8 mouse cellular contexts compared by ENCODE assay signal in genomic region chr9:70543048-70543880, GRCm38 (mm10). TPM values are rescaled to one million over a fixed set of nuclear protein-coding genes. Genes with fewer than 3 reads are reported as not detected.
DNase-seq lines count a peak whose midpoint lies in the region; ATAC-seq and TF ChIP-seq lines count a peak whose summit lies in the region.

No protein-coding gene starts in this region.

- TF ChIP-seq POLR2A in thymus, adult 2 months (IDR thresholded peaks at IDR 0.05; ENCODE audit: control insufficient read depth, extremely low read depth, insufficient read depth, low read length, poor library complexity): no peak

- H3K4me1 ChIP-seq in thymus, adult 2 months (replicated peaks; ENCODE audit: control insufficient read depth, insufficient read depth, low read length): no peaks in the 10 kb centered on the region
- peaks cover 21% of the 10 kb centered on the region for H3K4me1 ChIP-seq in forebrain, embryonic 10.5 days
- H3K4me1 ChIP-seq in intestine, embryonic 16.5 days (ENCODE audit: control insufficient read depth, insufficient read depth, low read length): no peaks in the 10 kb centered on the region
- H3K4me1 ChIP-seq in stomach, embryonic 15.5 days: no peaks in the 10 kb centered on the region

- 1% methylated on average over 58 of the region's 64 CpGs for WGBS in thymus, adult 2 months
- 2% methylated on average over 64 of the region's 64 CpGs for WGBS in forebrain, embryonic 10.5 days
- WGBS in intestine, embryonic 16.5 days: under 1% methylated on average over 64 of the region's 64 CpGs
- WGBS in stomach, embryonic 15.5 days: under 1% methylated on average over 61 of the region's 64 CpGs

- peak overlapping the region; percentile 97 for H3K9ac ChIP-seq in intestine, embryonic 16.5 days (ENCODE audit: low read depth, low read length)
- peak overlapping the region; percentile 96 for H3K9ac ChIP-seq in stomach, embryonic 15.5 days

- peak overlapping the region; percentile 82 for H3K4me3 ChIP-seq in thymus, adult 2 months (ENCODE audit: control insufficient read depth, insufficient read depth, low read length)
- peak overlapping the region; percentile 89 for H3K4me3 ChIP-seq in forebrain, embryonic 10.5 days
- peak overlapping the region; percentile 86 for H3K4me3 ChIP-seq in intestine, embryonic 16.5 days (ENCODE audit: low read length)
- peak overlapping the region; percentile 93 for H3K4me3 ChIP-seq in stomach, embryonic 15.5 days (replicated peaks)

- peak overlapping the region; percentile 67 for H3K4me2 ChIP-seq in intestine, embryonic 16.5 days (ENCODE audit: low read depth, low read length)
- H3K4me2 ChIP-seq in stomach, embryonic 15.5 days: peak overlapping the region; percentile 57

- H3K9me3 ChIP-seq in forebrain, embryonic 10.5 days: no peaks in the 10 kb centered on the region
- no peaks in the 10 kb centered on the region for H3K9me3 ChIP-seq in intestine, embryonic 16.5 days (ENCODE audit: control insufficient read depth, low read length)
- no peaks in the 10 kb centered on the region for H3K9me3 ChIP-seq in stomach, embryonic 15.5 days

- no peaks in the 10 kb centered on the region for H3K27me3 ChIP-seq in thymus, adult 2 months (ENCODE audit: control insufficient read depth, insufficient read depth, low read length)
- no peaks in the 10 kb centered on the region for H3K27me3 ChIP-seq in forebrain, embryonic 10.5 days (ENCODE audit: poor library complexity, severe bottlenecking)
- H3K27me3 ChIP-seq in intestine, embryonic 16.5 days (replicated peaks; ENCODE audit: control insufficient read depth, insufficient read depth, low read length): no peaks in the 10 kb centered on the region
- no peaks in the 10 kb centered on the region for H3K27me3 ChIP-seq in stomach, embryonic 15.5 days (replicated peaks)

- H3K27ac ChIP-seq in thymus, adult 2 months (ENCODE audit: control insufficient read depth, insufficient read depth, low read length): peak overlapping the region; percentile 80
- peak overlapping the region; percentile 99 for H3K27ac ChIP-seq in forebrain, embryonic 10.5 days
- peak overlapping the region; percentile 100 for H3K27ac ChIP-seq in intestine, embryonic 16.5 days (ENCODE audit: low read length)
- H3K27ac ChIP-seq in stomach, embryonic 15.5 days: peak overlapping the region; percentile 99

- peak; percentile 81 for DNase-seq in adrenal gland, postnatal 14 days
- DNase-seq in adrenal gland, adult 2 months: no peak
- DNase-seq in thymus, adult 2 months: peak; percentile 68
- no peak for DNase-seq in thymus, postnatal 0 days (ENCODE audit: low spot score)
- DNase-seq in forebrain, embryonic 10.5 days (ENCODE audit: extremely low spot score, low spot score): peak; percentile 66

- peak; percentile 13; the same call in 1 of the 2 replicates for TF ChIP-seq CTCF in thymus, adult 2 months (IDR thresholded peaks at IDR 0.05; ENCODE audit: borderline replicate concordance, control insufficient read depth, extremely low read depth, insufficient read depth, low read length, poor library complexity)

- peak; percentile 79 for ATAC-seq in intestine, embryonic 16.5 days
- peak; percentile 55 for ATAC-seq in megakaryocyte, adult 5-6 weeks (ENCODE audit: poor library complexity, severe bottlenecking)
- ATAC-seq in stomach, embryonic 15.5 days (ENCODE audit: insufficient read depth, low FRiP score, low read depth): peak; percentile 73

- H3K36me3 ChIP-seq in thymus, adult 2 months (ENCODE audit: control insufficient read depth, insufficient read depth, low read length): peaks cover 4% of the 10 kb centered on the region; the same call in 1 of the 2 replicates
- peaks cover 18% of the 10 kb centered on the region for H3K36me3 ChIP-seq in forebrain, embryonic 10.5 days (replicated peaks)
- no peaks in the 10 kb centered on the region for H3K36me3 ChIP-seq in intestine, embryonic 16.5 days (ENCODE audit: control insufficient read depth, insufficient read depth, low read length)
- no peaks in the 10 kb centered on the region for H3K36me3 ChIP-seq in stomach, embryonic 15.5 days

RNA-seq across cellular contexts. Expression of gene Sltm, which starts 0.7 kb away (rescaled TPM):
- 36.7 and 41.3 TPM in 2 replicates for total RNA-seq in adrenal gland, postnatal 14 days (2021)
- total RNA-seq in adrenal gland, adult 2 months (2021): 10 to 100 TPM; 28.5 to 41.7 TPM
- 3.2 and 5.2 TPM in 2 replicates for polyA plus RNA-seq in adrenal gland, adult 2 months (2012; rRNA removed)
- polyA plus RNA-seq in thymus, adult 2 months (2012; rRNA removed): 14.8 and 15.7 TPM in 2 replicates
- polyA plus RNA-seq in thymus, postnatal 0 days (2015; fragmentation: Nextera tagmentation; extraction: Ambion mirVana): 44.9 and 52.3 TPM in 2 replicates
- 61.0 and 61.7 TPM in 2 replicates for polyA plus RNA-seq in forebrain, embryonic 10.5 days (2016; fragmentation: Nextera tagmentation; extraction: Ambion mirVana)
- 39.9 and 44.1 TPM in 2 replicates for polyA plus RNA-seq in intestine, embryonic 16.5 days (2015; fragmentation: Nextera tagmentation; extraction: Ambion mirVana)
- total RNA-seq in megakaryocyte, adult 5-6 weeks (2015): 60.4 and 61.9 TPM in 2 replicates
- 69.7 and 73.8 TPM in 2 replicates for total RNA-seq in megakaryocyte, adult 5-6 weeks (2017)
- polyA plus RNA-seq in stomach, embryonic 15.5 days (2015; fragmentation: Nextera tagmentation; extraction: Ambion mirVana): 48.7 and 50.3 TPM in 2 replicates

RNA-seq across cellular contexts. Expression of gene Rnf111, which starts 39.7 kb away (rescaled TPM):
- total RNA-seq in adrenal gland, postnatal 14 days (2021): 36.6 and 37.6 TPM in 2 replicates
- 10 to 100 TPM; 30.4 to 47.4 TPM for total RNA-seq in adrenal gland, adult 2 months (2021)
- polyA plus RNA-seq in adrenal gland, adult 2 months (2012; rRNA removed): 48.3 and 58.3 TPM in 2 replicates
- polyA plus RNA-seq in thymus, adult 2 months (2012; rRNA removed): 94.5 and 111 TPM in 2 replicates
- polyA plus RNA-seq in thymus, postnatal 0 days (2015; fragmentation: Nextera tagmentation; extraction: Ambion mirVana): 18.6 and 21.6 TPM in 2 replicates
- 27.7 and 29.2 TPM in 2 replicates for polyA plus RNA-seq in forebrain, embryonic 10.5 days (2016; fragmentation: Nextera tagmentation; extraction: Ambion mirVana)
- polyA plus RNA-seq in intestine, embryonic 16.5 days (2015; fragmentation: Nextera tagmentation; extraction: Ambion mirVana): 17.7 and 18.9 TPM in 2 replicates
- 57.0 and 67.6 TPM in 2 replicates for total RNA-seq in megakaryocyte, adult 5-6 weeks (2015)
- total RNA-seq in megakaryocyte, adult 5-6 weeks (2017): 36.8 and 47.0 TPM in 2 replicates
- 24.3 and 27.5 TPM in 2 replicates for polyA plus RNA-seq in stomach, embryonic 15.5 days (2015; fragmentation: Nextera tagmentation; extraction: Ambion mirVana)

Comparison
In these comparisons a context has a peak if more than half of its experiments do, and no peak if none do; other contexts are left out.
1. DNase-seq: peak in adrenal gland, postnatal 14 days (single experiment), thymus, adult 2 months (single experiment) and forebrain, embryonic 10.5 days (single experiment); none in adrenal gland, adult 2 months (single experiment) and thymus, postnatal 0 days (single experiment).
2. Peak in every context shown above with its lines, with median percentiles within 50 percentile points of each other: H3K27ac ChIP-seq, H3K4me3 ChIP-seq and ATAC-seq.